Mouse (Mus musculus) embryonic facial prominence, embryonic 12.5 days (tissue): ENCODE data around the gene Gm10999. TPM values are rescaled to one million over a fixed set of nuclear protein-coding genes. Genes with fewer than 3 reads are reported as not detected.
"Not testable (repeated sequence)": the region's sequence is repeated elsewhere in the genome, so short reads cannot be mapped to it uniquely, and the experiment has no call there.

Source experiments
- ATAC-seq: fragments of 200-750 bp; cut with Nextera tagmentation; 2 replicates; pipeline ENCODE4 v1.8.0; 2017; ENCODE audit not compliant: insufficient number of reproducible peaks, insufficient read depth, low FRiP score, low TSS enrichment
- H3K27ac ChIP-seq: fragments of 300-500 bp; sonication (generic); 2 replicates; pipeline ENCODE4 v1.5.1; 2016; ENCODE audit warnings: mild to moderate bottlenecking
- H3K27me3 ChIP-seq: fragments of 300-500 bp; sonication (generic); 2 replicates; pipeline ENCODE4 v1.6.1; 2016; ENCODE audit warnings: mild to moderate bottlenecking, moderate library complexity
- H3K36me3 ChIP-seq: fragments of 300-500 bp; sonication (generic); 2 replicates; pipeline ENCODE4 v1.6.1; 2016; ENCODE audit warnings: mild to moderate bottlenecking
- H3K4me1 ChIP-seq: fragments of 300-500 bp; sonication (generic); 2 replicates; pipeline ENCODE4 v1.6.1; 2016
- H3K4me2 ChIP-seq: fragments of 300-500 bp; sonication (generic); replicated peaks from 2 replicates; pipeline ENCODE4 v1.6.1; 2016; ENCODE audit warnings: mild to moderate bottlenecking, moderate library complexity
- H3K4me3 ChIP-seq: fragments of 300-500 bp; sonication (generic); 2 replicates; pipeline ENCODE4 v1.5.1; 2016; ENCODE audit warnings: mild to moderate bottlenecking
- H3K9ac ChIP-seq: fragments of 300-500 bp; sonication (generic); 2 replicates; pipeline ENCODE4 v1.6.1; 2016; ENCODE audit warnings: mild to moderate bottlenecking, moderate library complexity
- H3K9me3 ChIP-seq: fragments of 300-500 bp; sonication (generic); 2 replicates; pipeline ENCODE4 v1.6.1; 2016; ENCODE audit warnings: mild to moderate bottlenecking, moderate library complexity
- WGBS: fragments of 180-500 bp; shearing (Covaris S2); methylation state at CpG from one replicate; pipeline ENCODE4 v1.1.7; 2016; 5-methylcytosine and 5-hydroxymethylcytosine counted together
- polyA plus RNA-seq: library from polyadenylated mRNA; unstranded; fragments of >200 nt; fragmentation: Nextera tagmentation; extraction: Ambion mirVana; gene quantifications from 2 replicates; pipeline ENCODE4 v1.2.1, GENCODE M21; 2016

Gm10999 gene
- not detected in 2 replicates for polyA plus RNA-seq

GRCm38 (mm10) chr8:129131561-129131960 is at the start of gene Gm10999:
TSS of gene Gm10999 (minus strand) at chr8:129131661.
- Histone ChIP-seq H3K27me3 (no peaks in the 10 kb centered on the region), H3K27ac (no peak within 1 kb of the TSS), H3K4me1 (no peaks in the 10 kb centered on the region), H3K36me3 (no peaks in the 10 kb centered on the region), H3K4me3 (no peak within 1 kb of the TSS), H3K9ac (no peak within 1 kb of the TSS), H3K9me3 (no peaks in the 10 kb centered on the region), H3K4me2 (no peak within 1 kb of the TSS)
- ATAC-seq: no peak
- 86% methylated on average over 1 of the region's 1 CpGs for WGBS

- H3K27me3 ChIP-seq: no peaks in the 10 kb centered on the region
- no peak overlapping the region for H3K4me2 ChIP-seq
- no peaks in the 10 kb centered on the region for H3K9me3 ChIP-seq
- H3K9ac ChIP-seq: no peak overlapping the region
- H3K36me3 ChIP-seq: no peaks in the 10 kb centered on the region
- no peak for ATAC-seq
- H3K4me1 ChIP-seq: no peaks in the 10 kb centered on the region
- no peak overlapping the region for H3K4me3 ChIP-seq
- H3K27ac ChIP-seq: no peak overlapping the region
These were observed 2.0 kb upstream of the Gm10999 start for GRCm38 (mm10) chr8:129133475-129133874.

DNA sequence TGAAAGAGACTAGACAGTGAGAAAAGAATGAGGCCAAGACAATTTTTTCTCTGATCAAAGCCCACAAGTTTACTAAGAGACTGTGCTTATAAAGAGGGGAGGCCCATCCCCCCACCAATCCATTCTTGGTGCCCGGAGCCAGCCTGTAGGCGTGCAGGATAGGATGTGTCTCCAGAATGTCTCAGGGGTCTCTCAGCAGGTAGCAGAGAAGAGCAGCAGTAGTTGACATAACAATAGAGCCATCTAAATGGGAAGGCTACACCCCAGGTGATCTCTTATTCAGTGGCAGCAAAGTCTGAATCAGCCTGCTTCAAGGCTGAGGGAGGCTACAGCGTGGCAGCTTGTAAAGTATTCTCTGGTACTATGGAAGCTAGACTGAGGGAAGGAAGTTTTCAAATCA is 15.7 kb downstream of the Gm10999 start:
- H3K9ac ChIP-seq, H3K27me3 ChIP-seq, H3K27ac ChIP-seq, H3K36me3 ChIP-seq, H3K4me1 ChIP-seq, H3K9me3 ChIP-seq, ATAC-seq, H3K4me2 ChIP-seq, H3K4me3 ChIP-seq: not testable (repeated sequence)
- WGBS: 39% methylated on average over 3 of the region's 3 CpGs

Other genes starting within 250 kb of the Gm10999 start
- gene Ccdc7a, start 66.1 kb downstream of the Gm10999 start, polyA plus RNA-seq: 0.18 TPM in 1 of 2 replicates, not detected in the other
- gene Ccdc7b, start 64.5 kb downstream of the Gm10999 start, polyA plus RNA-seq: not detected in 2 replicates
- gene 2610044O15Rik8, start 102.7 kb upstream of the Gm10999 start, polyA plus RNA-seq: 24.4 and 25.7 TPM in 2 replicates